8 mouse cellular contexts compared by ENCODE assay signal in the genomic region with DNA sequence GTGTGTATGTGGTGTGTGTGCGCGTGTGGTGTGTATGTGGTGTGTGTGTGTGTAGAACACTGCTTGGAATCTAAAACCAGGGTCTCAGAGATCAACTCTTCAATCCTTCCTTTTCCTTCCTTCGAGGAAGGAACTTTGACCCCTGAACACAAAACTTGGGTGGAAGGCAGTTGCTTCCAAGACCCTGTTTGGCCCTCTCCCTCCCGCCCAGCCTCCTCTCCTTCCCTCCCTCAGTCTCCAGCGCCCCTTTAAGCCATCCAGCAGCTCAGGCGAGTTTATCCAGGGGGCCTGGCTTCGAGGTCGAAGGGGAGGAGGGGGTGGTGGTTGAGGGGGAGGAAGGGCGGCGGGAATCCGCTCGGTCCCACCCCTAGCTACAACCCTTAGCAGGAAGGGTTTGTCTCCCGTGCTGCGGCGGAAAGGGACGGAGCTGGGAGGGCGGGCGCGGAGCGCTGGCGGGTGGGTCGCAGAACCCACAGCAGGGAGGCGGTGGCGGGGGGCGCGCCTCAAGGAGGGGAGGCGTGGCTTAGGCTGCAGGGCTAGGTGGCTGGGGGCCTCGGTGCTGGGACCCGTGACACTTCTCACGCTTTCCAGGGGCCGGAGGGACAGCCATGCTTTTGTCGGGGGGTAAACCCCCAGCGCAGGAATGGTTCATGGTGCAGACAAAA. TPM values are rescaled to one million over a fixed set of nuclear protein-coding genes. Genes with fewer than 3 reads are reported as not detected.
DNase-seq lines count a peak whose midpoint lies in the region; ATAC-seq lines count a peak whose summit lies in the region.

A gene (plus strand): TSS at position 390 of the 665 bp plus-strand sequence.

- no peaks in the 10 kb centered on the region for H3K27me3 ChIP-seq in forebrain, embryonic 15.5 days
- no peaks in the 10 kb centered on the region for H3K27me3 ChIP-seq in limb, embryonic 15.5 days
- H3K27me3 ChIP-seq in midbrain, embryonic 13.5 days: no peaks in the 10 kb centered on the region

- H3K9me3 ChIP-seq in forebrain, embryonic 15.5 days: no peaks in the 10 kb centered on the region
- H3K9me3 ChIP-seq in limb, embryonic 15.5 days: no peaks in the 10 kb centered on the region
- no peaks in the 10 kb centered on the region for H3K9me3 ChIP-seq in midbrain, embryonic 13.5 days

- peak within 1 kb of the TSS; percentile 71 for H3K4me2 ChIP-seq in forebrain, embryonic 15.5 days (replicated peaks)
- H3K4me2 ChIP-seq in limb, embryonic 15.5 days: peak within 1 kb of the TSS; percentile 76
- H3K4me2 ChIP-seq in midbrain, embryonic 13.5 days (replicated peaks): peak within 1 kb of the TSS; percentile 85

- no peaks in the 10 kb centered on the region for H3K36me3 ChIP-seq in forebrain, embryonic 15.5 days
- peaks cover 5% of the 10 kb centered on the region; the same call in 1 of the 2 replicates for H3K36me3 ChIP-seq in limb, embryonic 15.5 days
- H3K36me3 ChIP-seq in midbrain, embryonic 13.5 days: no peaks in the 10 kb centered on the region

- peak; percentile 48 for DNase-seq in MN1 (ENCODE audit: low spot score)
- peak; percentile 80 for DNase-seq in adrenal gland, postnatal 10 days
- peak; percentile 62 for DNase-seq in testis, postnatal 14 days (ENCODE audit: low spot score)
- DNase-seq in spleen, postnatal 14 days (ENCODE audit: low spot score in 2 of 2): no peak

- under 1% methylated on average over 31 of the region's 33 CpGs for WGBS in forebrain, embryonic 15.5 days
- under 1% methylated on average over 32 of the region's 33 CpGs for WGBS in limb, embryonic 15.5 days
- WGBS in midbrain, embryonic 13.5 days: 3% methylated on average over 33 of the region's 33 CpGs

- H3K4me3 ChIP-seq in forebrain, embryonic 15.5 days: peak within 1 kb of the TSS; percentile 71
- peak within 1 kb of the TSS; percentile 74 for H3K4me3 ChIP-seq in limb, embryonic 15.5 days
- H3K4me3 ChIP-seq in midbrain, embryonic 13.5 days (replicated peaks): peak within 1 kb of the TSS; percentile 74

- H3K27ac ChIP-seq in forebrain, embryonic 15.5 days (replicated peaks): peak within 1 kb of the TSS; percentile 85
- H3K27ac ChIP-seq in limb, embryonic 15.5 days: peak within 1 kb of the TSS; percentile 97
- H3K27ac ChIP-seq in midbrain, embryonic 13.5 days: peak within 1 kb of the TSS; percentile 90

- peak; percentile 82 for ATAC-seq in forebrain, embryonic 15.5 days (replicated peaks)
- peak; percentile 65 to 68 for ATAC-seq in hematopoietic stem cell, adult 5-6 weeks (replicated peaks in 1 of 2; ENCODE audit: insufficient read depth in 1 of 2, low FRiP score in 2 of 2, low TSS enrichment in 1 of 2, low read depth in 1 of 2, poor library complexity in 2 of 2, severe bottlenecking in 2 of 2)
- ATAC-seq in limb, embryonic 15.5 days (ENCODE audit: insufficient number of reproducible peaks, low FRiP score, low TSS enrichment, low read depth): peak; percentile 93
- peak; percentile 85 for ATAC-seq in midbrain, embryonic 13.5 days

- peak within 1 kb of the TSS; percentile 76 for H3K9ac ChIP-seq in forebrain, embryonic 15.5 days (replicated peaks)
- H3K9ac ChIP-seq in limb, embryonic 15.5 days: peak within 1 kb of the TSS; percentile 73
- H3K9ac ChIP-seq in midbrain, embryonic 13.5 days (replicated peaks): peak within 1 kb of the TSS; percentile 89

- H3K4me1 ChIP-seq in forebrain, embryonic 15.5 days: peaks cover 44% of the 10 kb centered on the region
- H3K4me1 ChIP-seq in limb, embryonic 15.5 days: peaks cover 53% of the 10 kb centered on the region
- peaks cover 57% of the 10 kb centered on the region for H3K4me1 ChIP-seq in midbrain, embryonic 13.5 days (replicated peaks)

RNA-seq across cellular contexts. Expression of the gene that starts here (rescaled TPM):
- 10 to 100 TPM; 20.7 to 24.4 TPM for total RNA-seq in adrenal gland, postnatal 10 days (2021)
- 10.5 and 10.7 TPM in 2 replicates for polyA plus RNA-seq in forebrain, embryonic 15.5 days (2015; fragmentation: Nextera tagmentation; extraction: Ambion mirVana)
- 13.0 and 13.1 TPM in 2 replicates for total RNA-seq in hematopoietic stem cell, adult 5-6 weeks (2017)
- polyA plus RNA-seq in limb, embryonic 15.5 days (2015; fragmentation: Nextera tagmentation; extraction: Ambion mirVana): 21.6 and 25.5 TPM in 2 replicates
- 13.4 and 13.5 TPM in 2 replicates for polyA plus RNA-seq in midbrain, embryonic 13.5 days (2015; fragmentation: Nextera tagmentation; extraction: Ambion mirVana)

Comparison
In these comparisons a context has a peak if more than half of its experiments do, and no peak if none do; other contexts are left out.
1. DNase-seq: peak in MN1 (single experiment), adrenal gland, postnatal 10 days (single experiment) and testis, postnatal 14 days (single experiment); none in spleen, postnatal 14 days (0 of 2).
2. Peak in every context shown above with its lines, with median percentiles within 50 percentile points of each other: ATAC-seq, H3K27ac ChIP-seq, H3K4me2 ChIP-seq, H3K4me3 ChIP-seq and H3K9ac ChIP-seq.